Mouse (Mus musculus): ENCODE data around the gene Rabac1.

GRCm38 (mm10) chr7:24987941-24988340, 15.4 kb upstream of the Rabac1 start:
- TF ChIP-seq GATA1 (IDR thresholded peaks at IDR 0.05; ENCODE audit: borderline replicate concordance, low read length) = no peak
- TF ChIP-seq CTCF (IDR thresholded peaks at IDR 0.05; ENCODE audit: low read depth, low read length) = no peak
